In the genomic region with DNA sequence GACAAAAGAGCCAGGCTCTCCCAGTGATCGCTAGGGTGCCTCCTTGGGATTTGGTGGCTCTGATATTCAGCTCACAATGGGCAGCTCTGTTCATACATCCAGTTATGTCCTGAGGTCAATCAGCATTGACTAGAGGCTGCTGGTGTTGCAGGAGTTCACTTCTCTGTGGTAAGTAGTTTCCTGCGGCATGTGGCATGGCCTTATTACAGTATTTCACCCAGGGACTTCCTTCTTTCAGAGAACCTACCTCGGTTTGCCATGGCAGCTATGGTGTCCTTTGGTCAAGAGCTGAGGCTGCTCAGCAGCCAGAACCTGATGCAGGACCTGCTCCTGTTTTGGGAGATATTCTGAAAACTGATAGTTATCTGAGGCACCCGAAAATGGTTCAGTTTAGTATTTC, we compare ENCODE assay signal across 41 mouse cellular contexts. TPM values are rescaled to one million over a fixed set of nuclear protein-coding genes. Genes with fewer than 3 reads are reported as not detected.
"Had no signal": no experiment of that assay in that cellular context is flagged by ENCODE, and none has a peak within 500 bp of the region (broad histone marks: within the 10 kb centered on the region; RNA-seq: fewer than 3 reads in every experiment).

No protein-coding gene starts in this region.

- H3K27me3 ChIP-seq: heart, embryonic 13.5 days; heart, embryonic 15.5 days; hindbrain, embryonic 12.5 days; hindbrain, embryonic 15.5 days; kidney, embryonic 15.5 days; limb, embryonic 13.5 days; limb, embryonic 15.5 days; liver, embryonic 12.5 days had no signal

- H3K9ac ChIP-seq: heart, embryonic 13.5 days; heart, embryonic 15.5 days; hindbrain, embryonic 12.5 days; hindbrain, embryonic 15.5 days; kidney, embryonic 15.5 days; limb, embryonic 13.5 days; limb, embryonic 15.5 days; liver, embryonic 12.5 days had no signal

- H3K4me3 ChIP-seq: heart, adult 2 months; heart, embryonic 13.5 days; heart, embryonic 15.5 days; hindbrain, embryonic 10.5 days; hindbrain, embryonic 12.5 days; hindbrain, embryonic 15.5 days; kidney, embryonic 15.5 days; limb, embryonic 13.5 days; limb, embryonic 15.5 days; liver, embryonic 12.5 days had no signal

- H3K27ac ChIP-seq: heart, adult 2 months; heart, embryonic 13.5 days; heart, embryonic 15.5 days; hindbrain, embryonic 10.5 days; hindbrain, embryonic 12.5 days; hindbrain, embryonic 15.5 days; hindbrain, postnatal 0 days; kidney, embryonic 15.5 days; kidney, postnatal 0 days; limb, embryonic 13.5 days; limb, embryonic 15.5 days; liver, embryonic 12.5 days had no signal

- H3K4me2 ChIP-seq: heart, embryonic 11.5 days; heart, embryonic 13.5 days; heart, embryonic 15.5 days; hindbrain, embryonic 12.5 days; hindbrain, embryonic 15.5 days; kidney, embryonic 15.5 days; limb, embryonic 13.5 days; limb, embryonic 15.5 days; liver, embryonic 12.5 days had no signal

- H3K36me3 ChIP-seq: heart, embryonic 13.5 days; heart, embryonic 15.5 days; hindbrain, embryonic 10.5 days; hindbrain, embryonic 12.5 days; hindbrain, embryonic 15.5 days; kidney, embryonic 15.5 days; limb, embryonic 13.5 days; limb, embryonic 15.5 days; liver, embryonic 12.5 days had no signal

- ATAC-seq: hindbrain, postnatal 0 days; intestine, embryonic 16.5 days; liver, embryonic 12.5 days had no signal

- DNase-seq: gastrocnemius, postnatal 14 days; gastrocnemius, postnatal 36 days; heart, adult 2 months; heart, postnatal 14 days; heart, postnatal 36 days; kidney, adult 11 months; kidney, adult 2 months; kidney, adult 9 months; kidney, postnatal 14 days; kidney, postnatal 36 days; layer of hippocampus, adult 9-11 months; layer of hippocampus, postnatal 36 days; left cerebral cortex, postnatal 4 days had no signal

- H3K9me3 ChIP-seq: heart, embryonic 15.5 days; hindbrain, embryonic 10.5 days; hindbrain, embryonic 12.5 days; hindbrain, embryonic 15.5 days; kidney, embryonic 15.5 days; limb, embryonic 13.5 days; limb, embryonic 15.5 days; liver, embryonic 12.5 days had no signal

- H3K4me1 ChIP-seq: hindbrain, embryonic 10.5 days; hindbrain, embryonic 12.5 days; hindbrain, embryonic 15.5 days; limb, embryonic 15.5 days had no signal

RNA-seq across cellular contexts. Expression of a gene that starts 17.6 kb away (rescaled TPM):
- total RNA-seq: layer of hippocampus, adult 18-20 months; left cerebral cortex, adult 18-20 months; left cerebral cortex, adult 8-10 months; left cerebral cortex, postnatal 25 days; liver, adult 2 months had no signal
- polyA plus RNA-seq: heart, embryonic 11.5 days; hindbrain, embryonic 10.5 days; hindbrain, embryonic 12.5 days; limb, embryonic 11.5 days; liver, adult 2 months; liver, embryonic 12.5 days had no signal

RNA-seq across cellular contexts. Expression of a gene that starts 23.9 kb away (rescaled TPM):
- total RNA-seq: gastrocnemius, adult 18-20 months; gastrocnemius, adult 8-10 months; gastrocnemius, postnatal 36 days; heart, adult 2 months; heart, postnatal 14 days; heart, postnatal 36 days; hindbrain, postnatal 0 days; layer of hippocampus, adult 18-20 months; layer of hippocampus, adult 8-10 months; layer of hippocampus, postnatal 14 days; layer of hippocampus, postnatal 36 days; left cerebral cortex, adult 18-20 months; left cerebral cortex, adult 8-10 months; left cerebral cortex, postnatal 10 days; left cerebral cortex, postnatal 25 days; left cerebral cortex, postnatal 4 days; liver, adult 2 months had no signal
- polyA plus RNA-seq: gonadal fat pad, adult 2 months; heart, adult 2 months; heart, embryonic 11.5 days; heart, embryonic 13.5 days; heart, embryonic 15.5 days; heart, postnatal 0 days; hindbrain, embryonic 10.5 days; hindbrain, embryonic 12.5 days; hindbrain, embryonic 15.5 days; hindbrain, postnatal 0 days; intestine, embryonic 14.5 days; intestine, embryonic 16.5 days; kidney, adult 2 months; kidney, embryonic 15.5 days; kidney, postnatal 0 days; large intestine, adult 2 months; limb, embryonic 11.5 days; limb, embryonic 13.5 days; liver, adult 2 months; liver, embryonic 12.5 days had no signal

RNA-seq across cellular contexts. Expression of a gene that starts 42.7 kb away (rescaled TPM):
- total RNA-seq: gastrocnemius, adult 18-20 months; gastrocnemius, adult 8-10 months; gastrocnemius, postnatal 36 days had no signal
